Mouse (Mus musculus) ovary, postnatal 36 days (tissue): ENCODE data around the gene Herc3.
"Not testable (repeated sequence)": the region's sequence is repeated elsewhere in the genome, so short reads cannot be mapped to it uniquely, and the experiment has no call there.

Experiments
- DNase-seq: peaks from one replicate; pipeline ENCODE4 v3.0.0; 2022; ENCODE audit warnings: low spot score, mixed read lengths

The Herc3 gene

DNA sequence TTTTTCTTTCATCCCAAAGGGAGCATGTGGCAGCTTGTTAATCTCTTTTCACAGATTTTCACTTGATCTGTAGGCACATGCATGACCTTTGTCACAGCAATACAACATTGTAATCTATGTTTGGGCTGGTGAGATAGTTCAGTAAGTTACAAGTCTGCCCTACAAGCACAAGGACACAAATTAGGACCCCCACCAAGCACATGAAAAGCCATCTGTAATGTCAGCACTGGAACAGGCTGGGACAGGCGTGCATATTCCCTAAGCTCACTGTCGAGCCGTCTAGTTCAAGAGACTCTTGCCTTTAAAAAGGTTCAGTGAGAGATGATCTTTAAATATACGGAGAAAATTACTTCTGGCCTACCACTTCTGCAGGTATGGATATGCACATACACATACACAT, 28.3 kb downstream of the Herc3 start:
- DNase-seq = no peak

DNA sequence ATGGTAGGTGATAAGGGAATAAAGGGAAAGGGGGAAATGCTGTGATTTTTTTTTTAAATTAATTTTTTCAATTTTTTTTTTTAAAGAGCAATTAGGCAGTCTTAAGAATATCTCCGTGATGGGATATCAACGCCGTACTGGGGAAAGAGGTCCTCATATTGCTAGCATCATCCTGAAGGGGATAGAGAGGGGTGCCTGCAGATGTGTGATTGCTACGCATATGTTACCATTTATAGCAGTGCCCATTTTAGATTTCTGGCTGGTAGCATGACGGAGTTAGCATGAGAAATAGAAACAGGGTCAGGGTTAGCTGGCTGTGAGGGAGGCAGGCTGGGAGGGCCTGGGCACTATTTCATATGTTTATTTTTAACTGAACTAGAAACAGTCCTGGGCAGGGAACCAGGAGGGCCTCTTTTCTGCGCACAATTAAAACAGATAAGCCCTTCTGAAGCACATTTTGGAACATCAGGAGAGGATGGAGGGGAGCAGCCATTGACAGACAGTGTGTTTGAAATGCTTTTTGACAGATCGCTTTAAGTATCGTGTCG, 31.3 kb downstream of the Herc3 start:
- DNase-seq = no peak

DNA sequence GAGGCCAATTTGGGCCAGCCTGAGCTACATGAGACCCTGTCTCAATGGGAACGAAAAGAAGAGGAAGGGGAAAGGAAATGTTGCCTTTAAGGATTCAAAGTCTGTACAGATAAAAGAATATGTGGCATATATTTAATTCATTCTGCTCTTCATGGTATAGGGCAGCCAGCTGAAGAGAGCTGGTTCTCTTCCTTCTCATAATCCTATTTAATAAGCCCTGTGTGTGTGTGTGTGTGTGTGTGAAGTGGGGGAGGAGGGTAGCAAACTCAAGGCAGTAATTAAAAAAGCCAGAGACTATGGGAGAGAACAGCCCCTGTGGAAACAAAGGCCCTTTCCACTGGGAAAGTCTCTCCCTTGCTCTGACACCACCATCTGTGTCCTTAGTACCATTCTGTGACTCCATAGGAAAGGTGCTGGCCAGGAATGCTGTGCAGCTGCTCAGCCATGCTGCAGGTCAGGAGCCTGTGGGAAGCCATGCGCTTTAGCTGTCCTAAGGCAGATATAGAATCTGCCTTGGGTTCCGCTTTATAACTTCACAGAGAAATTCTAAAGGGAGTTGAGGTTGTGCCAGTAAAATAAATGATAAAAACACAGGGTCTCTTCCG, 32.5 kb downstream of the Herc3 start:
- no peak for DNase-seq

DNA sequence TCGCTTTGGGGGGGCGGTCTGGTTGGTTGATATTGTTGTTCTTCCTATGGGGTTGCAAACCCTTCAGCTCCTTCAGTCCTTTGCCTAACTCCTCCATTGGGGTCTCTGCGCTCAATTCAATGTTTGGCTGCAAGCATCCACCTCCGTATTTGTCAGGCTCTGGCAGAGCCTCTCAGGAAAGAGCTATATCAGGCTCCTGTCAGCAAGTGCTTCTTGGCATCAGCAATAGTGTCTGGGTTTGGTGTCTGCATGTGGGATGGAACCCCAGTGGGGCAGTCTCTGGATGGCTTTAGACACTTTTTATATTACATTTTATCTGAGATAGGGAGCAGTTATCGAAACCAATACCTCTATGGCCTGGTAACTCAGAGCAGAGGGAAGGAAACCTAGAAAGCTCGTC, 36.6 kb downstream of the Herc3 start:
- DNase-seq = not testable (repeated sequence)

- DNase-seq = no peak
These were observed 48.3 kb downstream of the Herc3 start for GRCm38 (mm10) chr6:58879572-58879971.

DNA sequence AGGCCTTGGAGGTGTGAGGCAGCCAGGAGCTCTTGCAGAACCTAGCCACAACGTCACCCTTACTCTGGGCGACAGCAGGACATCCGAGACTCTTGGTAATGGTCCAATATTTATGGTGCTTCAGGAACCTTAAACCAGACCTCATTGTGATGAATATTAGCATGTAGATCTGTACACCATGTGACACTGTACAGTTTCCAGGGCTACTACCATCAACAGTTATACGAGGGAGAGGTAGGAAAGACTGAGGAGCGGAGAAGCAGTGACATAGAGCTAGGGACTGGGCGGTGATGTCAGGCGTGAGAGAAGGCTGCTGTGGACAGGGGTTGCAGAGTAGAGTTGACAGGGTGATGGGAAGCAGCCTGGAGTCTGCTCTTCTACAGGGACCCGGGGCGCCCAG, 48.7 kb downstream of the Herc3 start:
- DNase-seq = no peak

- DNase-seq = no peak
These were observed 49.6 kb downstream of the Herc3 start for GRCm38 (mm10) chr6:58880861-58881260.

GRCm38 (mm10) chr6:58881363-58881762, 50.1 kb downstream of the Herc3 start:
- no peak for DNase-seq

DNA sequence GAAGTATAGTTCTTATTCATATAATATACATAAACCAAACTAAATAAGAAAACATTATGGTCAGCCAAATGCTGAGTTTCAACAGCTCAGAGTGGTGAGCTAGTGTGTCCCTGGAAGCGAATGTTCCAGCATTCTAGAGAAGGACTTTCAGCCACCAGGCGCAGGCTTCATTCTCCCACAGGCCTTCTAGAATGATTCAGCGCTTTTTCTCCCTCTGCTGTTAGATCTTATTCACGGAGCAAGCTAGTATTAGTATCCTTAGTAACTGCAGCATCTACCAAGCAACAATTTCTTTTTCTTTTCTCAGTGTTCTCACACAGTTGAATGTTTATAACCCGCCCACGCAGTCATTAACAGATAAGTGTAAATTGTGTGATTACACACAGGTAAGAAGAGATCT, 51.0 kb downstream of the Herc3 start:
- no peak for DNase-seq

- DNase-seq = no peak
These were observed 58.7 kb downstream of the Herc3 start for GRCm38 (mm10) chr6:58889917-58890316.

DNA sequence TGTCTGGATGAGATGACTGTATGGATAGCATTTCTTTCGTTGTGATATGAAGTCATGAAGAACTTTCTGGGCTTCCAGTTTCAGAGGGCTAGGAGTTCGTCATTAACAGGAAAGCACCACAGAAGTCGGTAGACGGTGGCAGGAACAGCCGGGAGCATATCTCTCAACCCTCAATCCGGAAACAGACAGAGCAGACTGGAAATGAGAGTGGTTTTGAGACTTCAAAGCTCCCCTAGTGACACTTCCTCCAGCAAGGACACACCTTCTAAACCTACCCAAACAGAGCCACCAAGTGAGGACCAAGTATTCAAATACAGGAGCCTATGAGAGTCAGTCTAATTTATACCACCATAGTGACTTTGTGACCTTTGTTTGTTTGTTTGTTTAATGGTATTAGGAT, 62.0 kb downstream of the Herc3 start:
- DNase-seq = no peak

- DNase-seq = no peak
These were observed 63.7 kb downstream of the Herc3 start for GRCm38 (mm10) chr6:58894994-58895393.

DNA sequence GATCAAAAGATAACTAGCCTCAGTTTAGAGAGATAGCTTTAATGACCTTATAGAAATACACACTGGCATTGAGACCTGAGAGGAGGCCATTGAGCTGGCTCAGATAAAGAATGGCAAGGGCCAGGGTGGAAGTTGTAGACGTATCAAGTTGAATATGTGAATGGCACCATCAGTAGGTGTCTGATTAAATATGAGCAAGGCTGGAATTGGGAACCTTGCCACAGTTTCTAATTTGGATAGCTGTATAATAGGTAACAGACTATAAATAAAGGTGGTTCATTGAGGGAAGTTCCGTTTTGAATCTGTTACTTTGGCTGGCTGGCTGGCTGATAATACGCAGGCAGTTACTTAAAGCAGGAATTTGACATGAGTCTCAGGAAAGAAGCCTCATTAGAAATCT, 65.4 kb downstream of the Herc3 start:
- DNase-seq = no peak

- no peak for DNase-seq
These were observed 67.8 kb downstream of the Herc3 start for GRCm38 (mm10) chr6:58899076-58899475.

GRCm38 (mm10) chr6:58900536-58900935, 69.3 kb downstream of the Herc3 start:
- DNase-seq = no peak

DNA sequence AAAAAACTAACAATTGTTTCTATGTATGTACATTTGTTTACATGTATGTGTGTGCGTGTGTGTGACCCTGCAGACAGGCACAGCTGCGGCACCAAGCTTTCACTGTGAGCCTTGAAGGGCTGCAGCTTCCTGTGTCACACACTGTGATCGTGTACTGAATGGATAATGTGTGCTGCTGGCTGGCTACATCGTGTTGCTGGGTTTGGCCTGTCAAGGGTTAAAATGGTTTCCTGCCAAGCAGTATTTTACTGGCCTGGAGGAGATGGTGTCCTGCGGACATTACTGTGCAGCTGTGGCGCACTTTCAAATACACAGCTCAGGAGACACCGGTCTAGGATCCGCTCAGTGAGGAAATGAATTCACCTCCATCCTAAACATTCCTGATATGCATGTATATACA, 71.9 kb downstream of the Herc3 start:
- DNase-seq = no peak

- no peak for DNase-seq
These were observed 73.3 kb downstream of the Herc3 start for GRCm38 (mm10) chr6:58904551-58904950.

DNA sequence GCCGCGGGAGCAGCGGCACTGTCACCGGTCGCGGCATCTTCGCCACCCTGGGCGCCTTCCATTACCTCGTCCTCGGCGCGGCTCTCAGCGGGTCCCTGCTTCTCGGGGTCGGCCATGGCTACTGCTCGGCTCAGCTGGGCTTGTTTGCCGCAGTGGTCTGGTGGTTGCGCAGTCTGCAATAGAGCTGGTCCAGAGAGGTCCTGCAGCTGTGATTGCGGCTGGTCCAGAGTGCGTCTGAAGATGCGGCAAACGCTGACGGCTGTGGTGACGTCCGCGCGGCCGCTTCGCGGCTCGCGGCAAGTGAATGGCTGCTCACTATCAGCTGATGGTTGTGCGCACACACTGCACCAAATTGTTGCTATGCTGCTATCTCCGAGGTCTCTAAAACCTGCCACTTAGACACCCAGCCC, 75.6 kb downstream of the Herc3 start, which contains the start of gene Nap1l5:
Gene Nap1l5, minus strand, starts transcription at position 225 of the 410 bp plus-strand sequence.
- DNase-seq = peak; percentile 50

GRCm38 (mm10) chr6:58907336-58907735, 76.1 kb downstream of the Herc3 start:
- no peak for DNase-seq

DNA sequence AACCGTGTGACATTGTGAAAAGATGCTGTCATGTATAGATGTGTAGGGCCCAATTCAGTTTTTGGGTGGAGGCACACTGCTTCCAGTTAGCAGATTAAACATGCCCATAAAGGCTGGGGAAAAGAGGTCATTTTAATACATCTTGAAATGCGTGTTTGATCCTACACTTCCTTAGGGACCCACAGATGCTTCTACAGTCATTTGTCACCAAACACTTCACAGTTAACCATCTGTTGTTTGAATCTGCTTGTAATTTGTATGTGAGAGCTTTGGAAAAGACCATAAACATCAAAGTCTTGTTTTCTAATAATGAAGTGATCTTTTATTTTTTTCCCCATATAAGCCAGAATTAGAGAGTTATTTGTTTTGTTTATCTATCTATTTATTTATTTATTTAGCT, 76.5 kb downstream of the Herc3 start:
- DNase-seq = no peak

GRCm38 (mm10) chr6:58912842-58913241, 81.6 kb downstream of the Herc3 start:
- DNase-seq = peak; percentile 28

DNA sequence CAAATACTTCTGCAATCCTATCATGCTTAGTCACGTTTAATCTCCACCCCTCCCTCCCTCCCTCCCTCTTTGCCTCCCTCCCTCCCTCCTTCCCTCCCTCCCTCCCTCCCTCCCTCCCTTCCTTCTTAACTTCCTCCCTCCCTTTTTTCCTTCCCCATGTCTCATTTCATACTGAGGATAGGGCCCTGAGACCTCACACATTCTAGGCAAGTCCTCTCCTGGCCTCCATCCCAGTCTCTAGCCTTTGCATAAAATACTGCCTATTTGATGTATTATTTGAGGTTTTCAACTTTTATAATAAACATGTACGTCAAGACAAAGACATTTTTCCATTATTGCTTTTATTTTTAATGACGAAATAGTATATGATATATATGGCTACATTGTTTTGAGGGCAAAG, 82.3 kb downstream of the Herc3 start:
- DNase-seq = no peak

DNA sequence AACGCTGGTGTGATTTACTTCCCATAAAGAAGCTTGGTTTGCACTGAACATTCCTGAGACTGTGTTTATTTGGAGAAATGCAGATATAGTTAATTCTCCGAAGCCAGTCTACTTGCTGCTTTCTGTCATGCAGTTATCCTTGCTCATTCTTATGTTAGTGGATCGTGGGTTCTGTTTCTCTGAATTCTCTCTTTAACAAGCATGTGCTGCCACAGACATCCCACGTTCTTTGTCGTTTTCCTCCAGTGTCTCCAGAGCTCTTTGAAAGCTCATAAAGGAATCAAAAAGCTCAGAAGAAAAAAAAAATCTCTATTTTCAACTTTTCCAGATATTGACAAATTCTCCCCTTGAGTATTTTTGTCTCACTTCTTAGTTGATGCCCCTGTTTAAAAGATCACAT, 82.7 kb downstream of the Herc3 start:
- DNase-seq = no peak

GRCm38 (mm10) chr6:58916498-58916897, 85.2 kb downstream of the Herc3 start:
- DNase-seq = no peak
